18 mouse cellular contexts compared by ENCODE assay signal in genomic region chr17:46496081-46496480, GRCm38 (mm10). TPM values are rescaled to one million over a fixed set of nuclear protein-coding genes. Genes with fewer than 3 reads are reported as not detected.
A peak's percentile ranks its signal among the peaks of the same experiment; 100 is the strongest.
DNase-seq lines count a peak whose midpoint lies in the region; ATAC-seq and TF ChIP-seq lines count a peak whose summit lies in the region.
"Not testable (repeated sequence)": the region's sequence is repeated elsewhere in the genome, so short reads cannot be mapped to it uniquely, and the experiment has no call there.
"Had no signal": no experiment of that assay in that cellular context is flagged by ENCODE, and none has a peak within 500 bp of the region (broad histone marks: within the 10 kb centered on the region; RNA-seq: fewer than 3 reads in every experiment).

No protein-coding gene starts in this region.

- peak overlapping the region; percentile 93; the same call in 1 of the 2 replicates for H3K4me2 ChIP-seq in forebrain, postnatal 0 days (ENCODE audit: low read depth)
- H3K4me2 ChIP-seq in hindbrain, embryonic 11.5 days (replicated peaks; ENCODE audit: low read depth, low read length); intestine, embryonic 14.5 days (ENCODE audit: low read length): not testable (repeated sequence)
- H3K4me2 ChIP-seq in limb, embryonic 13.5 days (replicated peaks): peak overlapping the region; percentile 91
- H3K4me2 ChIP-seq in myocyte (ENCODE audit: low read depth): peak overlapping the region; percentile 75
- peak overlapping the region; percentile 88; the same call in 1 of the 2 replicates for H3K4me2 ChIP-seq in stomach, embryonic 16.5 days (ENCODE audit: low read depth, low read length)

- H3K27ac ChIP-seq in forebrain, postnatal 0 days (ENCODE audit: low read depth, low read length); hindbrain, embryonic 11.5 days (ENCODE audit: low read depth, low read length); intestine, embryonic 14.5 days (ENCODE audit: low read depth); limb, embryonic 13.5 days; midbrain, embryonic 10.5 days (replicated peaks); stomach, embryonic 16.5 days (ENCODE audit: low read length): not testable (repeated sequence)

- not testable (repeated sequence) for H3K79me2 ChIP-seq in myocyte (ENCODE audit: control insufficient read depth, insufficient read depth)

- H3K9ac ChIP-seq in forebrain, postnatal 0 days; hindbrain, embryonic 11.5 days (ENCODE audit: low read depth, low read length); intestine, embryonic 14.5 days (ENCODE audit: low read length); limb, embryonic 13.5 days; stomach, embryonic 16.5 days (ENCODE audit: low read length): not testable (repeated sequence)

- H3K27me3 ChIP-seq in forebrain, postnatal 0 days (ENCODE audit: insufficient read depth, low read length); hindbrain, embryonic 11.5 days (ENCODE audit: control insufficient read depth, insufficient read depth, low read length); intestine, embryonic 14.5 days (replicated peaks; ENCODE audit: control insufficient read depth, insufficient read depth, low read length); stomach, embryonic 16.5 days (ENCODE audit: control insufficient read depth, insufficient read depth, low read length): not testable (repeated sequence)
- H3K27me3 ChIP-seq in limb, embryonic 13.5 days: peaks cover 35% of the 10 kb centered on the region
- H3K27me3 ChIP-seq in midbrain, embryonic 10.5 days (ENCODE audit: low read depth, poor library complexity, severe bottlenecking): peaks cover 26% of the 10 kb centered on the region
- H3K27me3 ChIP-seq in myocyte (ENCODE audit: control insufficient read depth, insufficient read depth, insufficient read length): peaks cover 32% of the 10 kb centered on the region

- H3K9me3 ChIP-seq in forebrain, postnatal 0 days (ENCODE audit: low read length); hindbrain, embryonic 11.5 days (ENCODE audit: control insufficient read depth, low read length); intestine, embryonic 14.5 days (ENCODE audit: control insufficient read depth, low read length); limb, embryonic 13.5 days; midbrain, embryonic 10.5 days (replicated peaks); stomach, embryonic 16.5 days (replicated peaks; ENCODE audit: control insufficient read depth, low read length): not testable (repeated sequence)

- TF ChIP-seq POLR2A in myocyte (IDR thresholded peaks at IDR 0.05; ENCODE audit: insufficient read length, low read depth): not testable (repeated sequence)

- not testable (repeated sequence) for TF ChIP-seq CTCF in forebrain, postnatal 0 days (IDR thresholded peaks at IDR 0.05; ENCODE audit: low read depth)

- H3K4me3 ChIP-seq in forebrain, postnatal 0 days (ENCODE audit: low read depth, low read length); hindbrain, embryonic 11.5 days (ENCODE audit: low read depth, low read length); limb, embryonic 13.5 days; stomach, embryonic 16.5 days (replicated peaks; ENCODE audit: low read length): not testable (repeated sequence)
- H3K4me3 ChIP-seq in intestine, embryonic 14.5 days (ENCODE audit: low read depth, low read length): peak overlapping the region; percentile 66; the same call in 1 of the 2 replicates
- peak overlapping the region; percentile 80; the same call in 1 of the 2 replicates for H3K4me3 ChIP-seq in midbrain, embryonic 10.5 days
- peak overlapping the region; percentile 37 for H3K4me3 ChIP-seq in myocyte

- not testable (repeated sequence) for DNase-seq in forebrain, postnatal 0 days; hindbrain, embryonic 11.5 days (ENCODE audit: low spot score); intestine, embryonic 14.5 days (ENCODE audit: low spot score); midbrain, embryonic 10.5 days (ENCODE audit: low spot score)

- H3K4me1 ChIP-seq in forebrain, postnatal 0 days (ENCODE audit: insufficient read depth); hindbrain, embryonic 11.5 days (replicated peaks; ENCODE audit: control insufficient read depth, insufficient read depth, low read length); intestine, embryonic 14.5 days (replicated peaks; ENCODE audit: control insufficient read depth, insufficient read depth, low read length); limb, embryonic 13.5 days; stomach, embryonic 16.5 days (ENCODE audit: control insufficient read depth, insufficient read depth, low read length): not testable (repeated sequence)
- peaks cover 23% of the 10 kb centered on the region for H3K4me1 ChIP-seq in midbrain, embryonic 10.5 days

- H3ac ChIP-seq in myocyte (ENCODE audit: control insufficient read depth, insufficient read length): not testable (repeated sequence)

- peaks cover 24% of the 10 kb centered on the region; the same call in 1 of the 2 replicates for H3K36me3 ChIP-seq in forebrain, postnatal 0 days (ENCODE audit: insufficient read depth)
- not testable (repeated sequence) for H3K36me3 ChIP-seq in hindbrain, embryonic 11.5 days (ENCODE audit: control insufficient read depth, insufficient read depth, low read length); myocyte (ENCODE audit: control insufficient read depth, insufficient read depth); stomach, embryonic 16.5 days (ENCODE audit: control insufficient read depth, insufficient read depth, low read length)
- peaks cover 17% of the 10 kb centered on the region; the same call in 1 of the 2 replicates for H3K36me3 ChIP-seq in intestine, embryonic 14.5 days (ENCODE audit: control insufficient read depth, insufficient read depth, low read length)
- peaks cover 26% of the 10 kb centered on the region for H3K36me3 ChIP-seq in limb, embryonic 13.5 days
- H3K36me3 ChIP-seq in midbrain, embryonic 10.5 days: peaks cover 32% of the 10 kb centered on the region

- not testable (repeated sequence) for ATAC-seq in forebrain, postnatal 0 days; intestine, embryonic 14.5 days (replicated peaks; ENCODE audit: low FRiP score, low TSS enrichment, low read depth); limb, embryonic 13.5 days (ENCODE audit: low FRiP score, low read depth); stomach, embryonic 16.5 days (ENCODE audit: insufficient read depth, low FRiP score)
- ATAC-seq in hindbrain, embryonic 11.5 days (ENCODE audit: low FRiP score): peak; percentile 8

RNA-seq across cellular contexts. Expression of gene Dnph1, which starts 0.4 kb away (rescaled TPM):
- total RNA-seq in forebrain, postnatal 0 days (2014; rRNA removed): 5.9 and 6.1 TPM in 2 replicates
- 14.9 and 16.1 TPM in 2 replicates for polyA plus RNA-seq in forebrain, postnatal 0 days (2015; fragmentation: Nextera tagmentation; extraction: Ambion mirVana)
- polyA plus RNA-seq in hindbrain, embryonic 11.5 days (2014; fragmentation: Nextera tagmentation; extraction: Ambion mirVana): 59.7 and 64.7 TPM in 2 replicates
- polyA plus RNA-seq in intestine, embryonic 14.5 days (2014; fragmentation: Nextera tagmentation; extraction: Ambion mirVana): 58.4 and 64.4 TPM in 2 replicates
- 40.4 and 41.7 TPM in 2 replicates for polyA plus RNA-seq in limb, embryonic 13.5 days (2015; fragmentation: Nextera tagmentation; extraction: Ambion mirVana)
- polyA plus RNA-seq in midbrain, embryonic 10.5 days (2016; fragmentation: Nextera tagmentation; extraction: Ambion mirVana): 85.2 and 98.4 TPM in 2 replicates
- 22.6 TPM for polyA plus RNA-seq in myocyte (2012; fragmentation: generic; extraction: Trizol)
- 40.4 and 45.3 TPM in 2 replicates for polyA plus RNA-seq in stomach, embryonic 16.5 days (2015; fragmentation: Nextera tagmentation; extraction: Ambion mirVana)

RNA-seq across cellular contexts. Expression of gene Ttbk1, which starts 8.6 kb away (rescaled TPM):
- 32.3 and 36.5 TPM in 2 replicates for total RNA-seq in forebrain, postnatal 0 days (2014; rRNA removed)
- polyA plus RNA-seq in forebrain, postnatal 0 days (2015; fragmentation: Nextera tagmentation; extraction: Ambion mirVana): 4.2 and 5.6 TPM in 2 replicates
- 2.3 and 2.4 TPM in 2 replicates for polyA plus RNA-seq in hindbrain, embryonic 11.5 days (2014; fragmentation: Nextera tagmentation; extraction: Ambion mirVana)
- polyA plus RNA-seq in intestine, embryonic 14.5 days (2014; fragmentation: Nextera tagmentation; extraction: Ambion mirVana): 0.32 and 0.39 TPM in 2 replicates
- 0.15 and 0.18 TPM in 2 replicates for polyA plus RNA-seq in limb, embryonic 13.5 days (2015; fragmentation: Nextera tagmentation; extraction: Ambion mirVana)
- 0.81 and 1.8 TPM in 2 replicates for polyA plus RNA-seq in midbrain, embryonic 10.5 days (2016; fragmentation: Nextera tagmentation; extraction: Ambion mirVana)
- polyA plus RNA-seq in myocyte (2012; fragmentation: generic; extraction: Trizol): not detected
- 0.12 and 0.19 TPM in 2 replicates for polyA plus RNA-seq in stomach, embryonic 16.5 days (2015; fragmentation: Nextera tagmentation; extraction: Ambion mirVana)
- total RNA-seq: common myeloid progenitor, adult 5-6 weeks; megakaryocyte, adult 5-6 weeks; MEL had no signal

RNA-seq across cellular contexts. Expression of gene Cul9, which starts 50.1 kb away (rescaled TPM):
- total RNA-seq in forebrain, postnatal 0 days (2014; rRNA removed): 31.9 and 44.4 TPM in 2 replicates
- polyA plus RNA-seq in forebrain, postnatal 0 days (2015; fragmentation: Nextera tagmentation; extraction: Ambion mirVana): 9.7 and 13.7 TPM in 2 replicates
- polyA plus RNA-seq in hindbrain, embryonic 11.5 days (2014; fragmentation: Nextera tagmentation; extraction: Ambion mirVana): 4.7 and 4.8 TPM in 2 replicates
- polyA plus RNA-seq in intestine, embryonic 14.5 days (2014; fragmentation: Nextera tagmentation; extraction: Ambion mirVana): 3.8 and 3.9 TPM in 2 replicates
- polyA plus RNA-seq in limb, embryonic 13.5 days (2015; fragmentation: Nextera tagmentation; extraction: Ambion mirVana): 11.3 and 12.4 TPM in 2 replicates
- 4.4 and 6.3 TPM in 2 replicates for polyA plus RNA-seq in midbrain, embryonic 10.5 days (2016; fragmentation: Nextera tagmentation; extraction: Ambion mirVana)
- polyA plus RNA-seq in myocyte (2012; fragmentation: generic; extraction: Trizol): 0.43 TPM
- 3.2 and 4.0 TPM in 2 replicates for polyA plus RNA-seq in stomach, embryonic 16.5 days (2015; fragmentation: Nextera tagmentation; extraction: Ambion mirVana)

RNA-seq across cellular contexts. Expression of gene Slc22a7, which starts 57.8 kb away (rescaled TPM):
- 0.24 TPM in 1 of 2 replicates, not detected in the other for total RNA-seq in forebrain, postnatal 0 days (2014; rRNA removed)
- polyA plus RNA-seq in forebrain, postnatal 0 days (2015; fragmentation: Nextera tagmentation; extraction: Ambion mirVana): 0.11 and 0.13 TPM in 2 replicates
- polyA plus RNA-seq in hindbrain, embryonic 11.5 days (2014; fragmentation: Nextera tagmentation; extraction: Ambion mirVana): not detected in 2 replicates
- not detected in 2 replicates for polyA plus RNA-seq in intestine, embryonic 14.5 days (2014; fragmentation: Nextera tagmentation; extraction: Ambion mirVana)
- polyA plus RNA-seq in limb, embryonic 13.5 days (2015; fragmentation: Nextera tagmentation; extraction: Ambion mirVana): 0.09 TPM in 1 of 2 replicates, not detected in the other
- polyA plus RNA-seq in midbrain, embryonic 10.5 days (2016; fragmentation: Nextera tagmentation; extraction: Ambion mirVana): not detected in 2 replicates
- not detected for polyA plus RNA-seq in myocyte (2012; fragmentation: generic; extraction: Trizol)
- not detected in 2 replicates for polyA plus RNA-seq in stomach, embryonic 16.5 days (2015; fragmentation: Nextera tagmentation; extraction: Ambion mirVana)
- total RNA-seq: common myeloid progenitor, adult 5-6 weeks; gastrocnemius, adult 8-10 months; heart, postnatal 14 days; megakaryocyte, adult 5-6 weeks; MEL had no signal
- polyA plus RNA-seq: C2C12; forebrain, embryonic 11.5 days; gonadal fat pad, adult 2 months; hindbrain, embryonic 16.5 days; large intestine, adult 2 months; lung, adult 2 months had no signal

RNA-seq across cellular contexts. Expression of gene Srf, which starts 59.9 kb away (rescaled TPM):
- 47.2 and 57.0 TPM in 2 replicates for total RNA-seq in forebrain, postnatal 0 days (2014; rRNA removed)
- polyA plus RNA-seq in forebrain, postnatal 0 days (2015; fragmentation: Nextera tagmentation; extraction: Ambion mirVana): 2.3 and 2.4 TPM in 2 replicates
- 5.1 and 8.2 TPM in 2 replicates for polyA plus RNA-seq in hindbrain, embryonic 11.5 days (2014; fragmentation: Nextera tagmentation; extraction: Ambion mirVana)
- polyA plus RNA-seq in intestine, embryonic 14.5 days (2014; fragmentation: Nextera tagmentation; extraction: Ambion mirVana): 11.9 and 12.4 TPM in 2 replicates
- 5.8 and 7.3 TPM in 2 replicates for polyA plus RNA-seq in limb, embryonic 13.5 days (2015; fragmentation: Nextera tagmentation; extraction: Ambion mirVana)
- 5.0 and 6.5 TPM in 2 replicates for polyA plus RNA-seq in midbrain, embryonic 10.5 days (2016; fragmentation: Nextera tagmentation; extraction: Ambion mirVana)
- 51.1 TPM for polyA plus RNA-seq in myocyte (2012; fragmentation: generic; extraction: Trizol)
- polyA plus RNA-seq in stomach, embryonic 16.5 days (2015; fragmentation: Nextera tagmentation; extraction: Ambion mirVana): 7.0 and 8.9 TPM in 2 replicates
